Mouse (Mus musculus): ENCODE data around the gene Sox5. TPM values are rescaled to one million over a fixed set of nuclear protein-coding genes. Genes with fewer than 3 reads are reported as not detected.
"Not testable (repeated sequence)": the region's sequence is repeated elsewhere in the genome, so short reads cannot be mapped to it uniquely, and the experiment has no call there.

Gene Sox5
- polyA plus RNA-seq, 1 experiment from 2014 or later = 43.3 TPM

- H3K9me3 ChIP-seq (replicated peaks; ENCODE audit: control insufficient read depth, low read length, poor library complexity, severe bottlenecking) = 0 out of 2 replicates have a peak, but pooled peaks cover 2% of the 10 kb centered on the region
- no peak overlapping the region for H3K4me2 ChIP-seq (ENCODE audit: low read length)
- no peak for ATAC-seq
- H3K27me3 ChIP-seq (ENCODE audit: control insufficient read depth, insufficient read depth, low read depth, low read length) = no peaks in the 10 kb centered on the region
- 85% methylated on average over 4 of the region's 4 CpGs for WGBS
- H3K27ac ChIP-seq (ENCODE audit: low read length) = no peak overlapping the region
- no peaks in the 10 kb centered on the region for H3K36me3 ChIP-seq (ENCODE audit: control insufficient read depth, insufficient read depth, low read length)
- H3K4me1 ChIP-seq (ENCODE audit: control insufficient read depth, insufficient read depth, low read length) = no peaks in the 10 kb centered on the region
- no peak overlapping the region for H3K4me3 ChIP-seq (ENCODE audit: low read depth, low read length)
- no peak overlapping the region for H3K9ac ChIP-seq (ENCODE audit: low read depth, low read length)
Measured at GRCm38 (mm10) chr6:144286122-144286521, 495.7 kb downstream of the Sox5 start.

- no peak for ATAC-seq
- no peak overlapping the region for H3K4me2 ChIP-seq (ENCODE audit: low read length)
- H3K9me3 ChIP-seq (replicated peaks; ENCODE audit: control insufficient read depth, low read length, poor library complexity, severe bottlenecking) = 0 out of 2 replicates have a peak, but pooled peaks cover 2% of the 10 kb centered on the region
- 66% methylated on average over 8 of the region's 8 CpGs for WGBS
- no peak overlapping the region for H3K27ac ChIP-seq (ENCODE audit: low read length)
- H3K4me3 ChIP-seq (ENCODE audit: low read depth, low read length) = no peak overlapping the region
- no peaks in the 10 kb centered on the region for H3K27me3 ChIP-seq (ENCODE audit: control insufficient read depth, insufficient read depth, low read depth, low read length)
- no peaks in the 10 kb centered on the region for H3K4me1 ChIP-seq (ENCODE audit: control insufficient read depth, insufficient read depth, low read length)
- no peak overlapping the region for H3K9ac ChIP-seq (ENCODE audit: low read depth, low read length)
- H3K36me3 ChIP-seq (ENCODE audit: control insufficient read depth, insufficient read depth, low read length) = no peaks in the 10 kb centered on the region
Measured at GRCm38 (mm10) chr6:144283191-144283590, 498.6 kb downstream of the Sox5 start.

GRCm38 (mm10) chr6:144282756-144283155 lies 499.0 kb downstream of the Sox5 start:
- no peak for ATAC-seq

GRCm38 (mm10) chr6:144281661-144282060 lies 500.1 kb downstream of the Sox5 start:
- WGBS = 94% methylated on average over 3 of the region's 3 CpGs

More at GRCm38 (mm10) chr6:144282756-144283155, 499.0 kb downstream of the Sox5 start:
- H3K27me3 ChIP-seq (ENCODE audit: control insufficient read depth, insufficient read depth, low read depth, low read length) = no peaks in the 10 kb centered on the region
- no peak overlapping the region for H3K4me2 ChIP-seq (ENCODE audit: low read length)
- no peak overlapping the region for H3K9ac ChIP-seq (ENCODE audit: low read depth, low read length)
- 76% methylated on average over 12 of the region's 12 CpGs for WGBS
- H3K27ac ChIP-seq (ENCODE audit: low read length) = no peak overlapping the region
- no peaks in the 10 kb centered on the region for H3K4me1 ChIP-seq (ENCODE audit: control insufficient read depth, insufficient read depth, low read length)
- H3K4me3 ChIP-seq (ENCODE audit: low read depth, low read length) = no peak overlapping the region
- H3K9me3 ChIP-seq (replicated peaks; ENCODE audit: control insufficient read depth, low read length, poor library complexity, severe bottlenecking) = 0 out of 2 replicates have a peak, but pooled peaks cover 2% of the 10 kb centered on the region
- no peaks in the 10 kb centered on the region for H3K36me3 ChIP-seq (ENCODE audit: control insufficient read depth, insufficient read depth, low read length)

GRCm38 (mm10) chr6:144278505-144279053 lies 503.2 kb downstream of the Sox5 start:
- Histone ChIP-seq H3K4me1 (ENCODE audit: control insufficient read depth, insufficient read depth, low read length) (no peaks in the 10 kb centered on the region), H3K36me3 (ENCODE audit: control insufficient read depth, insufficient read depth, low read length) (no peaks in the 10 kb centered on the region), H3K9me3 (replicated peaks; ENCODE audit: control insufficient read depth, low read length, poor library complexity, severe bottlenecking) (0 out of 2 replicates have a peak, but pooled peaks cover 2% of the 10 kb centered on the region), H3K4me2 (ENCODE audit: low read length) (no peak overlapping the region), H3K9ac (ENCODE audit: low read depth, low read length) (no peak overlapping the region), H3K4me3 (ENCODE audit: low read depth, low read length) (no peak overlapping the region), H3K27ac (ENCODE audit: low read length) (no peak overlapping the region), H3K27me3 (ENCODE audit: control insufficient read depth, insufficient read depth, low read depth, low read length) (no peaks in the 10 kb centered on the region)
- no peak for ATAC-seq
- WGBS = 70% methylated on average over 13 of the region's 13 CpGs

More at GRCm38 (mm10) chr6:144281661-144282060, 500.1 kb downstream of the Sox5 start:
- H3K27me3 ChIP-seq (ENCODE audit: control insufficient read depth, insufficient read depth, low read depth, low read length) = no peaks in the 10 kb centered on the region
- H3K36me3 ChIP-seq (ENCODE audit: control insufficient read depth, insufficient read depth, low read length) = no peaks in the 10 kb centered on the region
- no peak overlapping the region for H3K9ac ChIP-seq (ENCODE audit: low read depth, low read length)
- H3K4me1 ChIP-seq (ENCODE audit: control insufficient read depth, insufficient read depth, low read length) = no peaks in the 10 kb centered on the region
- no peak for ATAC-seq
- no peak overlapping the region for H3K27ac ChIP-seq (ENCODE audit: low read length)
- H3K9me3 ChIP-seq (replicated peaks; ENCODE audit: control insufficient read depth, low read length, poor library complexity, severe bottlenecking) = 0 out of 2 replicates have a peak, but pooled peaks cover 2% of the 10 kb centered on the region
- no peak overlapping the region for H3K4me3 ChIP-seq (ENCODE audit: low read depth, low read length)
- H3K4me2 ChIP-seq (ENCODE audit: low read length) = no peak overlapping the region

- H3K4me2 ChIP-seq (ENCODE audit: low read length); H3K4me3 ChIP-seq (ENCODE audit: low read depth, low read length); H3K36me3 ChIP-seq (ENCODE audit: control insufficient read depth, insufficient read depth, low read length); H3K9me3 ChIP-seq (replicated peaks; ENCODE audit: control insufficient read depth, low read length, poor library complexity, severe bottlenecking); H3K27ac ChIP-seq (ENCODE audit: low read length); H3K4me1 ChIP-seq (ENCODE audit: control insufficient read depth, insufficient read depth, low read length); ATAC-seq; H3K27me3 ChIP-seq (ENCODE audit: control insufficient read depth, insufficient read depth, low read depth, low read length); H3K9ac ChIP-seq (ENCODE audit: low read depth, low read length): not testable (repeated sequence)
- WGBS = 26% methylated on average over 4 of the region's 4 CpGs
Measured at GRCm38 (mm10) chr6:144273425-144273824, 508.4 kb downstream of the Sox5 start.

GRCm38 (mm10) chr6:144271326-144271725 lies 510.5 kb downstream of the Sox5 start:
- no peaks in the 10 kb centered on the region for H3K9me3 ChIP-seq (replicated peaks; ENCODE audit: control insufficient read depth, low read length, poor library complexity, severe bottlenecking)
- H3K36me3 ChIP-seq (ENCODE audit: control insufficient read depth, insufficient read depth, low read length) = no peaks in the 10 kb centered on the region
- ATAC-seq = no peak
- H3K27me3 ChIP-seq (ENCODE audit: control insufficient read depth, insufficient read depth, low read depth, low read length) = no peaks in the 10 kb centered on the region
- H3K9ac ChIP-seq (ENCODE audit: low read depth, low read length) = no peak overlapping the region
- no peaks in the 10 kb centered on the region for H3K4me1 ChIP-seq (ENCODE audit: control insufficient read depth, insufficient read depth, low read length)
- no peak overlapping the region for H3K4me2 ChIP-seq (ENCODE audit: low read length)
- WGBS = 89% methylated on average over 2 of the region's 2 CpGs
- H3K27ac ChIP-seq (ENCODE audit: low read length) = no peak overlapping the region
- H3K4me3 ChIP-seq (ENCODE audit: low read depth, low read length) = no peak overlapping the region

- no peak for ATAC-seq
- Histone ChIP-seq H3K9ac (ENCODE audit: low read depth, low read length) (no peak overlapping the region), H3K4me3 (ENCODE audit: low read depth, low read length) (no peak overlapping the region), H3K4me1 (ENCODE audit: control insufficient read depth, insufficient read depth, low read length) (no peaks in the 10 kb centered on the region), H3K36me3 (ENCODE audit: control insufficient read depth, insufficient read depth, low read length) (no peaks in the 10 kb centered on the region), H3K4me2 (ENCODE audit: low read length) (no peak overlapping the region), H3K9me3 (replicated peaks; ENCODE audit: control insufficient read depth, low read length, poor library complexity, severe bottlenecking) (no peaks in the 10 kb centered on the region), H3K27ac (ENCODE audit: low read length) (no peak overlapping the region), H3K27me3 (ENCODE audit: control insufficient read depth, insufficient read depth, low read depth, low read length) (no peaks in the 10 kb centered on the region)
- WGBS = 91% methylated on average over 3 of the region's 3 CpGs
Measured at GRCm38 (mm10) chr6:144270306-144270705, 511.5 kb downstream of the Sox5 start.

- Histone ChIP-seq H3K27ac (ENCODE audit: low read length) (no peak overlapping the region), H3K9ac (ENCODE audit: low read depth, low read length) (no peak overlapping the region), H3K4me1 (ENCODE audit: control insufficient read depth, insufficient read depth, low read length) (no peaks in the 10 kb centered on the region), H3K4me3 (ENCODE audit: low read depth, low read length) (no peak overlapping the region), H3K9me3 (replicated peaks; ENCODE audit: control insufficient read depth, low read length, poor library complexity, severe bottlenecking) (no peaks in the 10 kb centered on the region), H3K27me3 (ENCODE audit: control insufficient read depth, insufficient read depth, low read depth, low read length) (no peaks in the 10 kb centered on the region), H3K4me2 (ENCODE audit: low read length) (no peak overlapping the region), H3K36me3 (ENCODE audit: control insufficient read depth, insufficient read depth, low read length) (no peaks in the 10 kb centered on the region)
- WGBS = 84% methylated on average over 4 of the region's 4 CpGs
- no peak for ATAC-seq
Measured at GRCm38 (mm10) chr6:144269666-144270065, 512.1 kb downstream of the Sox5 start.

Data from midbrain, embryonic 16.5 days (tissue).